Mouse (Mus musculus): ENCODE data around the gene Als2. TPM values are rescaled to one million over a fixed set of nuclear protein-coding genes. Genes with fewer than 3 reads are reported as not detected.

Als2 gene
- polyA plus RNA-seq, 1 experiment from 2014 or later, result 20.6 TPM

- H3K9me3 ChIP-seq, result no peaks in the 10 kb centered on the region
- H3K4me2 ChIP-seq (replicated peaks), result no peak overlapping the region
- 4% methylated on average over 9 of the region's 9 CpGs for WGBS
- H3K9ac ChIP-seq (replicated peaks), result no peak overlapping the region
- H3K27ac ChIP-seq (replicated peaks), result no peak overlapping the region
- H3K4me1 ChIP-seq, result no peaks in the 10 kb centered on the region
- H3K27me3 ChIP-seq, result no peaks in the 10 kb centered on the region
- H3K4me3 ChIP-seq, result no peak overlapping the region
- ATAC-seq (replicated peaks), result 0 out of 2 replicates have a peak, but pooled peaks have one; percentile 51
- H3K36me3 ChIP-seq, result no peaks in the 10 kb centered on the region
Observed at GRCm38 (mm10) chr1:59247602-59248001, 10.6 kb upstream of the Als2 start.

GRCm38 (mm10) chr1:59243770-59244169, 6.7 kb upstream of the Als2 start:
- ATAC-seq (replicated peaks), result no peak
- 67% methylated on average over 2 of the region's 2 CpGs for WGBS
- H3K9me3 ChIP-seq, result no peaks in the 10 kb centered on the region

GRCm38 (mm10) chr1:59237614-59238211, 682 bp upstream of the Als2 start:
- peak; percentile 47 for ATAC-seq (replicated peaks)
- Histone ChIP-seq H3K9ac (replicated peaks) (peak overlapping the region; percentile 44), H3K4me3 (peak overlapping the region; percentile 84), H3K27ac (replicated peaks) (peak overlapping the region; percentile 31), H3K9me3 (no peaks in the 10 kb centered on the region), H3K4me2 (replicated peaks) (peak overlapping the region; percentile 52), H3K36me3 (no peaks in the 10 kb centered on the region), H3K27me3 (no peaks in the 10 kb centered on the region), H3K4me1 (peaks cover 12% of the 10 kb centered on the region)
- under 1% methylated on average over 19 of the region's 19 CpGs for WGBS

More at GRCm38 (mm10) chr1:59243770-59244169, 6.7 kb upstream of the Als2 start:
- Histone ChIP-seq H3K4me1 (no peaks in the 10 kb centered on the region), H3K27me3 (no peaks in the 10 kb centered on the region), H3K4me3 (no peak overlapping the region), H3K4me2 (replicated peaks) (no peak overlapping the region), H3K27ac (replicated peaks) (no peak overlapping the region), H3K36me3 (no peaks in the 10 kb centered on the region), H3K9ac (replicated peaks) (no peak overlapping the region)

- no peaks in the 10 kb centered on the region for H3K36me3 ChIP-seq
- WGBS, result 40% methylated on average over 4 of the region's 4 CpGs
- H3K27ac ChIP-seq (replicated peaks), result no peak overlapping the region
Observed at GRCm38 (mm10) chr1:59229187-59229586, 7.8 kb downstream of the Als2 start.

GRCm38 (mm10) chr1:59228552-59228951, 8.5 kb downstream of the Als2 start:
- ATAC-seq (replicated peaks), result no peak
- Histone ChIP-seq H3K9ac (replicated peaks) (no peak overlapping the region), H3K4me2 (replicated peaks) (no peak overlapping the region), H3K4me1 (no peaks in the 10 kb centered on the region), H3K9me3 (no peaks in the 10 kb centered on the region), H3K27ac (replicated peaks) (no peak overlapping the region), H3K36me3 (no peaks in the 10 kb centered on the region), H3K4me3 (no peak overlapping the region), H3K27me3 (no peaks in the 10 kb centered on the region)
- 91% methylated on average over 7 of the region's 7 CpGs for WGBS

More at GRCm38 (mm10) chr1:59229187-59229586, 7.8 kb downstream of the Als2 start:
- H3K4me2 ChIP-seq (replicated peaks), result no peak overlapping the region
- H3K4me3 ChIP-seq, result no peak overlapping the region
- no peaks in the 10 kb centered on the region for H3K27me3 ChIP-seq
- no peaks in the 10 kb centered on the region for H3K9me3 ChIP-seq
- no peaks in the 10 kb centered on the region for H3K4me1 ChIP-seq
- H3K9ac ChIP-seq (replicated peaks), result no peak overlapping the region
- ATAC-seq (replicated peaks), result no peak

GRCm38 (mm10) chr1:59222101-59222825, 14.8 kb downstream of the Als2 start:
- Histone ChIP-seq H3K36me3 (no peaks in the 10 kb centered on the region), H3K27me3 (no peaks in the 10 kb centered on the region), H3K27ac (replicated peaks) (peak overlapping the region; percentile 52), H3K4me1 (0 out of 2 replicates have a peak, but pooled peaks cover 3% of the 10 kb centered on the region), H3K4me2 (replicated peaks) (no peak overlapping the region), H3K9me3 (no peaks in the 10 kb centered on the region), H3K9ac (replicated peaks) (no peak overlapping the region), H3K4me3 (no peak overlapping the region)
- WGBS, result 88% methylated on average over 7 of the region's 7 CpGs
- ATAC-seq (replicated peaks), result peak; percentile 43

GRCm38 (mm10) chr1:59221591-59221990, 15.4 kb downstream of the Als2 start:
- no peak overlapping the region for H3K4me2 ChIP-seq (replicated peaks)
- no peak overlapping the region for H3K9ac ChIP-seq (replicated peaks)
- no peak overlapping the region for H3K4me3 ChIP-seq
- no peaks in the 10 kb centered on the region for H3K36me3 ChIP-seq
- 86% methylated on average over 2 of the region's 2 CpGs for WGBS
- H3K27ac ChIP-seq (replicated peaks), result peak overlapping the region; percentile 25; the same call in 1 of the 2 replicates
- H3K27me3 ChIP-seq, result no peaks in the 10 kb centered on the region
- no peaks in the 10 kb centered on the region for H3K9me3 ChIP-seq
- no peak for ATAC-seq (replicated peaks)
- H3K4me1 ChIP-seq, result 0 out of 2 replicates have a peak, but pooled peaks cover 3% of the 10 kb centered on the region

- H3K36me3 ChIP-seq, result no peaks in the 10 kb centered on the region
- no peak overlapping the region for H3K9ac ChIP-seq (replicated peaks)
- no peak overlapping the region for H3K4me3 ChIP-seq
- H3K4me1 ChIP-seq, result 0 out of 2 replicates have a peak, but pooled peaks cover 3% of the 10 kb centered on the region
- H3K4me2 ChIP-seq (replicated peaks), result no peak overlapping the region
- H3K9me3 ChIP-seq, result no peaks in the 10 kb centered on the region
- H3K27me3 ChIP-seq, result no peaks in the 10 kb centered on the region
- H3K27ac ChIP-seq (replicated peaks), result no peak overlapping the region
- no peak for ATAC-seq (replicated peaks)
- WGBS, result 69% methylated on average over 3 of the region's 3 CpGs
Observed at GRCm38 (mm10) chr1:59220371-59220770, 16.7 kb downstream of the Als2 start.

GRCm38 (mm10) chr1:59215446-59215845, 21.6 kb downstream of the Als2 start:
- H3K4me1 ChIP-seq, result no peaks in the 10 kb centered on the region
- no peak overlapping the region for H3K4me2 ChIP-seq (replicated peaks)
- WGBS, result 87% methylated on average over 11 of the region's 11 CpGs
- H3K4me3 ChIP-seq, result no peak overlapping the region
- 0 out of 2 replicates have a peak, but pooled peaks cover 2% of the 10 kb centered on the region for H3K36me3 ChIP-seq
- no peaks in the 10 kb centered on the region for H3K27me3 ChIP-seq
- ATAC-seq (replicated peaks), result no peak
- no peaks in the 10 kb centered on the region for H3K9me3 ChIP-seq
- H3K27ac ChIP-seq (replicated peaks), result no peak overlapping the region
- H3K9ac ChIP-seq (replicated peaks), result no peak overlapping the region

- no CpG with 5 or more reads among the region's 1 CpGs for WGBS
- Histone ChIP-seq H3K4me3 (no peak overlapping the region), H3K27ac (replicated peaks) (no peak overlapping the region), H3K4me1 (no peaks in the 10 kb centered on the region), H3K9ac (replicated peaks) (no peak overlapping the region), H3K9me3 (no peaks in the 10 kb centered on the region), H3K4me2 (replicated peaks) (no peak overlapping the region), H3K36me3 (peaks cover 7% of the 10 kb centered on the region; the same call in 1 of the 2 replicates), H3K27me3 (no peaks in the 10 kb centered on the region)
- ATAC-seq (replicated peaks), result no peak
Observed at GRCm38 (mm10) chr1:59212951-59213350, 24.1 kb downstream of the Als2 start.

GRCm38 (mm10) chr1:59212076-59212779, 24.8 kb downstream of the Als2 start:
- Histone ChIP-seq H3K4me1 (no peaks in the 10 kb centered on the region), H3K4me2 (replicated peaks) (no peak overlapping the region), H3K27me3 (no peaks in the 10 kb centered on the region), H3K4me3 (no peak overlapping the region), H3K9me3 (no peaks in the 10 kb centered on the region), H3K36me3 (peaks cover 7% of the 10 kb centered on the region; the same call in 1 of the 2 replicates), H3K9ac (replicated peaks) (no peak overlapping the region), H3K27ac (replicated peaks) (no peak overlapping the region)
- no peak for ATAC-seq (replicated peaks)
- 94% methylated on average over 5 of the region's 5 CpGs for WGBS

- H3K36me3 ChIP-seq, result peaks cover 9% of the 10 kb centered on the region; the same call in 1 of the 2 replicates
- no peaks in the 10 kb centered on the region for H3K4me1 ChIP-seq
- no peak overlapping the region for H3K9ac ChIP-seq (replicated peaks)
- no peak overlapping the region for H3K4me3 ChIP-seq
- no peak for ATAC-seq (replicated peaks)
- WGBS, result 86% methylated on average over 4 of the region's 4 CpGs
- H3K27me3 ChIP-seq, result no peaks in the 10 kb centered on the region
- H3K27ac ChIP-seq (replicated peaks), result no peak overlapping the region
- no peak overlapping the region for H3K4me2 ChIP-seq (replicated peaks)
- H3K9me3 ChIP-seq, result no peaks in the 10 kb centered on the region
Observed at GRCm38 (mm10) chr1:59211651-59212050, 25.4 kb downstream of the Als2 start.

All from forebrain, embryonic 15.5 days (tissue).